Mouse (Mus musculus): ENCODE measurements around the gene Ptprm.

Ptprm gene

GRCm38 (mm10) chr17:66712456-66713205, 641.6 kb downstream of the Ptprm start:
- no peak for DNase-seq (ENCODE audit: low read depth)

- DNase-seq (ENCODE audit: low read depth): no peak
These were observed 642.8 kb downstream of the Ptprm start for GRCm38 (mm10) chr17:66711221-66712016.

- no peak for DNase-seq (ENCODE audit: low read depth)
These were observed 643.7 kb downstream of the Ptprm start for GRCm38 (mm10) chr17:66710568-66710967.

- no peak for DNase-seq (ENCODE audit: low read depth)
These were observed 645.5 kb downstream of the Ptprm start for GRCm38 (mm10) chr17:66708748-66709147.

- DNase-seq (ENCODE audit: low read depth): no peak
These were observed 646.6 kb downstream of the Ptprm start for GRCm38 (mm10) chr17:66707684-66708083.

GRCm38 (mm10) chr17:66701358-66702184, 652.7 kb downstream of the Ptprm start:
- no peak for DNase-seq (ENCODE audit: low read depth)

- DNase-seq (ENCODE audit: low read depth): no peak
These were observed 654.4 kb downstream of the Ptprm start for GRCm38 (mm10) chr17:66699896-66700295.

- DNase-seq (ENCODE audit: low read depth): no peak
These were observed 656.6 kb downstream of the Ptprm start for GRCm38 (mm10) chr17:66697650-66698049.

- no peak for DNase-seq (ENCODE audit: low read depth)
These were observed 657.6 kb downstream of the Ptprm start for GRCm38 (mm10) chr17:66696531-66697172.

- no peak for DNase-seq (ENCODE audit: low read depth)
These were observed 659.9 kb downstream of the Ptprm start for GRCm38 (mm10) chr17:66694326-66694725.

GRCm38 (mm10) chr17:66693676-66694304, 660.5 kb downstream of the Ptprm start:
- DNase-seq (ENCODE audit: low read depth): no peak

- no peak for DNase-seq (ENCODE audit: low read depth)
These were observed 661.1 kb downstream of the Ptprm start for GRCm38 (mm10) chr17:66692941-66693675.

- no peak for DNase-seq (ENCODE audit: low read depth)
These were observed 666.1 kb downstream of the Ptprm start for GRCm38 (mm10) chr17:66688179-66688578.

- no peak for DNase-seq (ENCODE audit: low read depth)
These were observed 666.7 kb downstream of the Ptprm start for GRCm38 (mm10) chr17:66687543-66687942.

GRCm38 (mm10) chr17:66686701-66687489, 667.4 kb downstream of the Ptprm start:
- no peak for DNase-seq (ENCODE audit: low read depth)

GRCm38 (mm10) chr17:66683411-66683810, 670.8 kb downstream of the Ptprm start:
- no peak for DNase-seq (ENCODE audit: low read depth)

GRCm38 (mm10) chr17:66680662-66681061, 673.6 kb downstream of the Ptprm start:
- no peak for DNase-seq (ENCODE audit: low read depth)

GRCm38 (mm10) chr17:66674667-66675066, 679.6 kb downstream of the Ptprm start:
- no peak for DNase-seq (ENCODE audit: low read depth)

- DNase-seq (ENCODE audit: low read depth): no peak
These were observed 682.5 kb downstream of the Ptprm start for GRCm38 (mm10) chr17:66671715-66672230.

GRCm38 (mm10) chr17:66671287-66671686, 683.0 kb downstream of the Ptprm start:
- no peak for DNase-seq (ENCODE audit: low read depth)
